36 mouse cellular contexts compared by ENCODE assay signal in genomic region chr12:84000418-84000817, GRCm38 (mm10). TPM values are rescaled to one million over a fixed set of nuclear protein-coding genes. Genes with fewer than 3 reads are reported as not detected.
"Had no signal": no experiment of that assay in that cellular context is flagged by ENCODE, and none has a peak within 500 bp of the region (broad histone marks: within the 10 kb centered on the region; RNA-seq: fewer than 3 reads in every experiment).

No protein-coding gene starts in this region.

- H3K9ac ChIP-seq: heart, embryonic 12.5 days; hindbrain, embryonic 14.5 days; kidney, embryonic 15.5 days; limb, embryonic 12.5 days; liver, embryonic 13.5 days; liver, embryonic 15.5 days had no signal

- H3K27ac ChIP-seq: heart, adult 2 months; heart, embryonic 10.5 days; hindbrain, embryonic 14.5 days; kidney, postnatal 0 days; layer of hippocampus, adult 2 months; left cerebral cortex, adult 2 months; limb, embryonic 10.5 days; limb, embryonic 12.5 days; liver, embryonic 13.5 days; liver, embryonic 15.5 days had no signal

- H3K4me2 ChIP-seq: heart, embryonic 12.5 days; hindbrain, embryonic 14.5 days; kidney, embryonic 15.5 days; limb, embryonic 12.5 days; liver, embryonic 11.5 days; liver, embryonic 13.5 days; liver, embryonic 15.5 days had no signal

- H3K4me3 ChIP-seq: heart, adult 2 months; heart, embryonic 10.5 days; heart, embryonic 12.5 days; kidney, embryonic 15.5 days; layer of hippocampus, adult 2 months; left cerebral cortex, adult 2 months; limb, embryonic 10.5 days; limb, embryonic 12.5 days; liver, embryonic 13.5 days; liver, embryonic 15.5 days had no signal

- DNase-seq: gastrocnemius, postnatal 14 days; gastrocnemius, postnatal 36 days; heart, adult 11 months; heart, adult 2 months; heart, postnatal 10 days; heart, postnatal 36 days; kidney, adult 11 months; kidney, adult 2 months; kidney, adult 9 months; kidney, postnatal 25 days; kidney, postnatal 4 days; liver; liver, embryonic 13.5 days had no signal

- H3K4me1 ChIP-seq: limb, embryonic 10.5 days; limb, embryonic 12.5 days had no signal

- H3K36me3 ChIP-seq: heart, embryonic 12.5 days; kidney, embryonic 15.5 days; limb, embryonic 10.5 days; limb, embryonic 12.5 days; liver, embryonic 13.5 days; liver, embryonic 15.5 days had no signal

- H3K9me3 ChIP-seq: limb, embryonic 10.5 days; liver, embryonic 13.5 days; liver, embryonic 15.5 days had no signal

- ATAC-seq: hindbrain, embryonic 16.5 days; inflammation-experienced regulatory T-cells, adult 6 months had no signal

- H3K27me3 ChIP-seq: heart, embryonic 12.5 days; kidney, embryonic 15.5 days; limb, embryonic 12.5 days; liver, embryonic 13.5 days; liver, embryonic 15.5 days had no signal

RNA-seq across cellular contexts. Expression of gene Acot1, which starts 8.9 kb away (rescaled TPM):
- polyA plus RNA-seq: inflammation-experienced regulatory T-cells, adult 6 months had no signal

RNA-seq across cellular contexts. Expression of gene Heatr4, which starts 15.8 kb away (rescaled TPM):
- total RNA-seq: gastrocnemius, adult 18-20 months; gastrocnemius, adult 8-10 months; gastrocnemius, postnatal 14 days; gastrocnemius, postnatal 36 days; heart, adult 2 months; heart, postnatal 36 days; hematopoietic stem cell, adult 5-6 weeks; layer of hippocampus, adult 2 months; layer of hippocampus, postnatal 25 days; left cerebral cortex, adult 2 months; left cerebral cortex, postnatal 36 days had no signal
- polyA plus RNA-seq: gonadal fat pad, adult 2 months; heart, adult 2 months; heart, embryonic 10.5 days; heart, embryonic 12.5 days; heart, embryonic 16.5 days; hindbrain, embryonic 14.5 days; hindbrain, embryonic 16.5 days; inflammation-experienced regulatory T-cells, adult 6 months; kidney, adult 2 months; kidney, embryonic 15.5 days; kidney, postnatal 0 days; limb, embryonic 10.5 days; limb, embryonic 12.5 days; liver, embryonic 11.5 days; liver, embryonic 13.5 days; liver, embryonic 15.5 days had no signal

RNA-seq across cellular contexts. Expression of gene Gm49366, which starts 38.3 kb away (rescaled TPM):
- total RNA-seq: gastrocnemius, adult 18-20 months; gastrocnemius, adult 8-10 months; gastrocnemius, postnatal 14 days; gastrocnemius, postnatal 36 days; heart, adult 2 months; heart, postnatal 10 days; hematopoietic stem cell, adult 5-6 weeks; layer of hippocampus, postnatal 25 days; left cerebral cortex, postnatal 14 days; left cerebral cortex, postnatal 36 days had no signal
- polyA plus RNA-seq: gonadal fat pad, adult 2 months; heart, adult 2 months; heart, embryonic 10.5 days; heart, embryonic 12.5 days; heart, embryonic 16.5 days; hindbrain, embryonic 11.5 days; hindbrain, embryonic 14.5 days; hindbrain, embryonic 16.5 days; inflammation-experienced regulatory T-cells, adult 6 months; kidney, adult 2 months; kidney, embryonic 15.5 days; kidney, postnatal 0 days; limb, embryonic 10.5 days; limb, embryonic 12.5 days; limb, embryonic 14.5 days; liver, embryonic 11.5 days; liver, embryonic 15.5 days had no signal
